Mouse (Mus musculus) hindbrain, embryonic 15.5 days (tissue): ENCODE measurements around the gene Cd274. TPM values are rescaled to one million over a fixed set of nuclear protein-coding genes. Genes with fewer than 3 reads are reported as not detected.

ENCODE experiments used
- ATAC-seq: fragments of 200-750 bp; cut with Nextera tagmentation; 2 replicates; pipeline ENCODE4 v1.8.0; 2017; ENCODE audit warnings: low read depth, moderate number of reproducible peaks, moderate TSS enrichment; ENCODE audit not compliant: low FRiP score
- H3K27ac ChIP-seq: fragments of 300-500 bp; sonication (generic); replicated peaks from 2 replicates; pipeline ENCODE4 v1.5.1; 2015; ENCODE audit warnings: mild to moderate bottlenecking, inconsistent platforms
- H3K27me3 ChIP-seq: fragments of 300-500 bp; sonication (generic); 2 replicates; pipeline ENCODE4 v1.6.1; 2015; ENCODE audit warnings: control low read depth, inconsistent platforms
- H3K36me3 ChIP-seq: fragments of 300-500 bp; sonication (generic); 2 replicates; pipeline ENCODE4 v1.6.1; 2015; ENCODE audit warnings: control low read depth, inconsistent platforms
- H3K4me1 ChIP-seq: fragments of 300-500 bp; sonication (generic); replicated peaks from 2 replicates; pipeline ENCODE4 v1.6.1; 2015; ENCODE audit warnings: control low read depth, inconsistent platforms
- H3K4me2 ChIP-seq: fragments of 300-500 bp; sonication (generic); 2 replicates; pipeline ENCODE4 v1.6.1; 2015; ENCODE audit warnings: moderate library complexity, mild to moderate bottlenecking, inconsistent platforms
- H3K4me3 ChIP-seq: fragments of 300-500 bp; sonication (generic); 2 replicates; pipeline ENCODE4 v1.5.1; 2015; ENCODE audit warnings: mild to moderate bottlenecking, inconsistent platforms
- H3K9ac ChIP-seq: fragments of 300-500 bp; sonication (generic); 2 replicates; pipeline ENCODE4 v1.6.1; 2015; ENCODE audit warnings: inconsistent platforms
- H3K9me3 ChIP-seq: fragments of 300-500 bp; sonication (generic); 2 replicates; pipeline ENCODE4 v1.6.1; 2016; ENCODE audit warnings: control low read depth, inconsistent platforms
- WGBS: fragments of 180-500 bp; shearing (Covaris S2); methylation state at CpG from one replicate; pipeline ENCODE4 v1.1.7; 2015; 5-methylcytosine and 5-hydroxymethylcytosine counted together
- polyA plus RNA-seq: library from polyadenylated mRNA; unstranded; fragments of >200 nt; fragmentation: Nextera tagmentation; extraction: Ambion mirVana; gene quantifications from 2 replicates; pipeline ENCODE4 v1.2.1, GENCODE M21; 2015

Cd274 gene
- polyA plus RNA-seq, 1 experiment from 2014 or later: 0.64 TPM

DNA sequence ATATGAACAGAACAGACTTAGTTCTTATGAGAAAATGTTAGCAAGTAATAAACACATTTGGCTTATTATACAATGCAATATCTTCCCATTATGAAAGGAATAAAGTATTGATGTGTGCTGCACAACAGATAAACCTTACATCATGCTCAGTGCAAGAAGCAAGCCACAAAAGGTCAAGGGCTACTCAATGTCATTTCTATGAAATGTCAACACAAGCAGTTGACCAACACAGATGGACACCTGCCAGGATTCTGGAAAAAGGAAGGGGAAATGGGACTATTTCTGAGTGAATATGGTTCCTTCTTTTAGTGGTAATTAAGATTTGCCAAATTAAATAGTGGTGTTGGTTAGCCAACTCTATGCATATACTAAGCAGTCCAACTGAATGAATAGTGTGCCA is 52.7 kb downstream of the Cd274 start:
- Histone ChIP-seq H3K9ac (no peak overlapping the region), H3K4me3 (no peak overlapping the region), H3K27ac (no peak overlapping the region), H3K4me1 (no peaks in the 10 kb centered on the region), H3K4me2 (no peak overlapping the region), H3K9me3 (no peaks in the 10 kb centered on the region), H3K27me3 (no peaks in the 10 kb centered on the region), H3K36me3 (no peaks in the 10 kb centered on the region)
- ATAC-seq: no peak

DNA sequence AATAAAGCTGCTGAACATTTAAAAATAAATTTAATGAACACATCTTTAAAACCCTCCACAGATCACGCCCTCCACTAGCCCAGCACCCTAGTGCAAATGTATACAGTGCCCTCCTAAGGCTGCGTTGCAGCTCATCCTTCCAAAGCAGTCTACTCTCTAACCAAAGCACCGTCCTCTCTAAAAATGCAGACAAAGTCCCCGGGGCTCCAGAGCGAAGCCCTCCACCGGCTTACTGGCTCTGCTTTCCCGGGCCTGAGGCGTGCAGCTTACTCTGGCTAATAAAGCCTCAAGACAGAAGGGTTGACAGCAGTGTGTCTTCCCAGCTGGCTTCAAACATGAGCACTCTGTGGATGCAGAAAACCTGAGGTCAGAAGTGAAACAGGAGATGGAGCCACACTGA is 53.1 kb downstream of the Cd274 start:
- Histone ChIP-seq H3K4me3 (no peak overlapping the region), H3K36me3 (no peaks in the 10 kb centered on the region), H3K27me3 (no peaks in the 10 kb centered on the region), H3K4me2 (no peak overlapping the region), H3K27ac (no peak overlapping the region), H3K9ac (no peak overlapping the region), H3K4me1 (no peaks in the 10 kb centered on the region), H3K9me3 (no peaks in the 10 kb centered on the region)
- 73% methylated on average over 8 of the region's 8 CpGs for WGBS
- no peak for ATAC-seq

GRCm38 (mm10) chr19:29422013-29422645 is 54.9 kb downstream of the Cd274 start:
- Histone ChIP-seq H3K9me3 (no peaks in the 10 kb centered on the region), H3K4me1 (no peaks in the 10 kb centered on the region), H3K4me3 (no peak overlapping the region), H3K4me2 (no peak overlapping the region), H3K36me3 (no peaks in the 10 kb centered on the region), H3K9ac (no peak overlapping the region), H3K27me3 (no peaks in the 10 kb centered on the region), H3K27ac (no peak overlapping the region)
- WGBS: 77% methylated on average over 16 of the region's 16 CpGs
- no peak for ATAC-seq

DNA sequence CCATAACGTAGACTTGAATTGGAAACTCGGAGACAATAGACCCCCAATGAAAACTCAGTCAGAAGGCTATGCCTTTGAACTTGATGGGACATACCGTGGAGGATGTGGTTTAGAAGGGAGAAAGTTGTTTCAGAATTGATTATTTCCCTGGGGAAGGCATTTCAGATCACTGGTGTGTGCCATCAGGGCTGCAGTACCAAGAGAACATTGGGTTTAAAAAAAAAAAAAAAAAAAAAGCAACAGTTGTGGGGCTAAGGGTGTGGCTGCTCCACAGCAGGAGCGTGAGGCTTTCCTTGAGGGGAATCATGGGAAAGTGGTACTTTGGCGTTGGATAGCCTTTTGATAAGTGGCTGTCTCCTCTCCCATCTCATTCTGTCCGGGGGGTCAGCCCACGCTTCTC is 55.5 kb downstream of the Cd274 start:
- H3K4me1 ChIP-seq: no peaks in the 10 kb centered on the region
- H3K27ac ChIP-seq: no peak overlapping the region
- no peak overlapping the region for H3K9ac ChIP-seq
- H3K9me3 ChIP-seq: no peaks in the 10 kb centered on the region
- no peaks in the 10 kb centered on the region for H3K27me3 ChIP-seq
- no peak overlapping the region for H3K4me3 ChIP-seq
- no peak overlapping the region for H3K4me2 ChIP-seq
- WGBS: 82% methylated on average over 7 of the region's 7 CpGs
- ATAC-seq: no peak
- no peaks in the 10 kb centered on the region for H3K36me3 ChIP-seq

DNA sequence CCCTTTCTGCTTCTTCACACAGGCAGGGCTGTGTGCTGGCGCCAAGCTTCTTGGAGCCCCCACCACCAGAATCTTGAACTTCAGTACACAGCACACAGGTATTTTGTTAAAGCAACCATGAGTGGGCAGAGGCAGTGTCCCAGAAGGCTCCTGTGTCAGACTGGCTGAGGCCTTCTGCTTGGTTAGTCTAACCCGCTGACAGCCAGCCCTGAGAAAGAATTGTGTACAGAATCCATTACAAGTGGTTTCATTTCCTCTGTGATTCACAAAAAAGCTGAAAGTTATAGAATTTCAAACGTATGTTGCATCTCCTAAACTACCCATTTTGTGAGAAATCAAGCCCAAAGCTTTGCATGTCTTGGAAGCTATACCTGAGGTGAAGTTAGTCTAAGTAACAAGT is 63.3 kb downstream of the Cd274 start:
- no peak overlapping the region for H3K4me3 ChIP-seq
- H3K4me2 ChIP-seq: no peak overlapping the region
- H3K9ac ChIP-seq: no peak overlapping the region
- no peaks in the 10 kb centered on the region for H3K4me1 ChIP-seq
- no peak for ATAC-seq
- WGBS: 89% methylated on average over 3 of the region's 3 CpGs
- no peaks in the 10 kb centered on the region for H3K36me3 ChIP-seq
- H3K27me3 ChIP-seq: no peaks in the 10 kb centered on the region
- no peaks in the 10 kb centered on the region for H3K9me3 ChIP-seq
- no peak overlapping the region for H3K27ac ChIP-seq

DNA sequence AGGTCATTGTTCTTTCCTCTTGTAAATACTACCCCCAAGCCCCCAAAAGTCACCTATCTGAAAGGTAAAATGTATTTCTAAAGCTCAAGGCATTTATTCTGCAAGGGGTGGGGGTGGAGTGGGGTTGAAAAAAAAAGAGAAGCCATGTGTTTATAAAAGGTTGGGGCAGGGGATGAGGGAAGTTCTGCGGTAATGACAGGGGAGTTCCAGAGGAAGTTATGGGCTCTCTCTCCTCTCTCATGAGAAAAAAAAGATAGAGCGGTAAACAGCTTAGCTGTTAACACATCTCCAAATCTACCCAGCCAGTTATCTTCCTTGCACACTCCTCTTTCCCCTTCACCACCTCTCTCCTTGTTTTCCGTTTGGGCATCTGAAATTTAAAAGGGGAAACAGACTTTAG is 63.7 kb downstream of the Cd274 start:
- no peak for ATAC-seq
- Histone ChIP-seq H3K36me3 (no peaks in the 10 kb centered on the region), H3K27ac (no peak overlapping the region), H3K9me3 (no peaks in the 10 kb centered on the region), H3K27me3 (no peaks in the 10 kb centered on the region), H3K9ac (no peak overlapping the region), H3K4me2 (no peak overlapping the region), H3K4me3 (no peak overlapping the region), H3K4me1 (no peaks in the 10 kb centered on the region)
- 89% methylated on average over 3 of the region's 3 CpGs for WGBS

GRCm38 (mm10) chr19:29436793-29437479 is 69.7 kb downstream of the Cd274 start:
- no peak for ATAC-seq
- Histone ChIP-seq H3K27me3 (no peaks in the 10 kb centered on the region), H3K27ac (no peak overlapping the region), H3K9me3 (no peaks in the 10 kb centered on the region), H3K4me2 (no peak overlapping the region), H3K4me3 (no peak overlapping the region), H3K36me3 (no peaks in the 10 kb centered on the region), H3K4me1 (no peaks in the 10 kb centered on the region), H3K9ac (no peak overlapping the region)
- 74% methylated on average over 18 of the region's 18 CpGs for WGBS

Other genes starting within 250 kb of the Cd274 start
- 13.9 and 15.4 TPM in 2 replicates for gene Jak2, start 115.6 kb upstream of the Cd274 start, polyA plus RNA-seq
- 1.9 and 2.4 TPM in 2 replicates for gene Insl6, start 42.1 kb upstream of the Cd274 start, polyA plus RNA-seq
- 3.0 and 4.9 TPM in 2 replicates for gene Rln1, start 32.8 kb upstream of the Cd274 start, polyA plus RNA-seq
- 67.7 and 74.6 TPM in 2 replicates for gene Plgrkt, start 65 bp upstream of the Cd274 start, polyA plus RNA-seq
- gene Pdcd1lg2, start 43.5 kb downstream of the Cd274 start, polyA plus RNA-seq: not detected in 2 replicates
- gene Ric1, start 154.8 kb downstream of the Cd274 start, polyA plus RNA-seq: 12.0 and 12.2 TPM in 2 replicates